15 mouse cellular contexts compared by ENCODE assay signal in genomic region chr10:25001299-25001698, GRCm38 (mm10).
DNase-seq lines count a peak whose midpoint lies in the region; ATAC-seq and TF ChIP-seq lines count a peak whose summit lies in the region.
"Had no signal": no experiment of that assay in that cellular context is flagged by ENCODE, and none has a peak within 500 bp of the region (broad histone marks: within the 10 kb centered on the region; RNA-seq: fewer than 3 reads in every experiment).

No protein-coding gene starts in this region.

- no peaks in the 10 kb centered on the region for H3K27me3 ChIP-seq in stomach, postnatal 0 days (ENCODE audit: control insufficient read depth, insufficient read depth, low read length)
- no peaks in the 10 kb centered on the region for H3K27me3 ChIP-seq in kidney, adult 2 months (replicated peaks; ENCODE audit: control insufficient read depth, insufficient read depth, low read length)
- H3K27me3 ChIP-seq: hindbrain, embryonic 15.5 days had no signal

- TF ChIP-seq EP300 in stomach, postnatal 0 days (optimal IDR thresholded peaks at IDR 0.05), result no peak

- no peak overlapping the region for H3K4me3 ChIP-seq in stomach, postnatal 0 days (ENCODE audit: low read depth, low read length)
- no peak overlapping the region for H3K4me3 ChIP-seq in kidney, adult 2 months (ENCODE audit: insufficient read depth, low read depth, low read length)
- H3K4me3 ChIP-seq: hindbrain, embryonic 15.5 days had no signal

- WGBS in stomach, postnatal 0 days, result 89% methylated on average over 8 of the region's 8 CpGs
- WGBS in kidney, adult 2 months, result 93% methylated on average over 8 of the region's 8 CpGs

- no peaks in the 10 kb centered on the region for H3K4me1 ChIP-seq in stomach, postnatal 0 days (replicated peaks; ENCODE audit: control insufficient read depth, insufficient read depth)
- no peaks in the 10 kb centered on the region for H3K4me1 ChIP-seq in kidney, adult 2 months (ENCODE audit: control insufficient read depth, insufficient read depth, low read length)
- H3K4me1 ChIP-seq: hindbrain, embryonic 15.5 days had no signal

- H3K36me3 ChIP-seq in stomach, postnatal 0 days (ENCODE audit: control insufficient read depth, insufficient read depth, low read length), result no peaks in the 10 kb centered on the region
- no peaks in the 10 kb centered on the region for H3K36me3 ChIP-seq in kidney, adult 2 months (ENCODE audit: control insufficient read depth, insufficient read depth, low read length)
- H3K36me3 ChIP-seq: hindbrain, embryonic 15.5 days had no signal

- no peaks in the 10 kb centered on the region for H3K9me3 ChIP-seq in stomach, postnatal 0 days (ENCODE audit: control insufficient read depth, low read length)
- H3K9me3 ChIP-seq: hindbrain, embryonic 15.5 days had no signal

- TF ChIP-seq CTCF in stomach, postnatal 0 days (IDR thresholded peaks at IDR 0.05; ENCODE audit: low read depth), result no peak
- TF ChIP-seq CTCF in kidney, adult 2 months (conservative IDR thresholded peaks at IDR 0.05; ENCODE audit: insufficient read depth, insufficient read length, low read depth, low read length), result no peak

- peak; percentile 83 for DNase-seq in right cerebral cortex, adult 18-20 months
- DNase-seq in right cerebral cortex, postnatal 4 days, result no peak
- DNase-seq in frontal cortex, adult 2 months (ENCODE audit: extremely low spot score in 1 of 2, low spot score in 1 of 2), result peak; percentile 75 to 82
- DNase-seq in left cerebral cortex, postnatal 14 days (ENCODE audit: low spot score in 2 of 2), result peak; percentile 66 to 69
- DNase-seq in telencephalon, adult 2 months (ENCODE audit: low read depth, low spot score), result peak; percentile 88
- no peak for DNase-seq in spleen, postnatal 14 days (ENCODE audit: low spot score in 2 of 2)
- DNase-seq in stomach, postnatal 0 days (ENCODE audit: low spot score), result no peak
- DNase-seq in kidney, adult 2 months, result no peak
- DNase-seq: adrenal gland, postnatal 14 days; gastrocnemius, postnatal 14 days; kidney, adult 9 months; lung, adult 2 months; thymus, postnatal 14 days had no signal

- no peak for TF ChIP-seq POLR2A in kidney, adult 2 months (IDR thresholded peaks at IDR 0.05; ENCODE audit: low read depth, low read length)

- no peak overlapping the region for H3K27ac ChIP-seq in stomach, postnatal 0 days (replicated peaks)
- no peak overlapping the region for H3K27ac ChIP-seq in kidney, adult 2 months (ENCODE audit: insufficient read depth, low read depth, low read length)
- H3K27ac ChIP-seq: hindbrain, embryonic 15.5 days; macrophage had no signal

- ATAC-seq in stomach, postnatal 0 days (ENCODE audit: low FRiP score, low TSS enrichment), result no peak

- no peak overlapping the region for H3K4me2 ChIP-seq in stomach, postnatal 0 days (replicated peaks; ENCODE audit: low read depth)
- H3K4me2 ChIP-seq: hindbrain, embryonic 15.5 days had no signal

- H3K9ac ChIP-seq in stomach, postnatal 0 days (ENCODE audit: low read length), result no peak overlapping the region
- H3K9ac ChIP-seq: hindbrain, embryonic 15.5 days had no signal

- intact Hi-C loops in left cerebral cortex, postnatal 14 days (cut with DNase I), result loop anchor here (5.0 kb wide), 1 partner anchor 146 kb away; no protein-coding TSS in a partner anchor

Comparison
In these comparisons a context has a peak if more than half of its experiments do, and no peak if none do; other contexts are left out.
1. DNase-seq: peak in right cerebral cortex, adult 18-20 months (single experiment), frontal cortex, adult 2 months (2 of 2), left cerebral cortex, postnatal 14 days (2 of 2) and telencephalon, adult 2 months (single experiment); none in right cerebral cortex, postnatal 4 days (single experiment), spleen, postnatal 14 days (0 of 2), stomach, postnatal 0 days (single experiment) and kidney, adult 2 months (single experiment).